Mouse (Mus musculus): ENCODE results near the gene Primpol.
"Not testable (repeated sequence)": the region's sequence is repeated elsewhere in the genome, so short reads cannot be mapped to it uniquely, and the experiment has no call there.

- not testable (repeated sequence) for TF ChIP-seq CTCF (IDR thresholded peaks at IDR 0.05; ENCODE audit: control insufficient read depth, insufficient read depth, insufficient replicate concordance, low read depth, low read length); POLR2A (IDR thresholded peaks at IDR 0.05; ENCODE audit: control insufficient read depth, low read depth, low read length)
These were observed 32.7 kb downstream of the Primpol start for GRCm38 (mm10) chr8:46584328-46584727.

Data from testis, adult 2 months (tissue).